Mouse (Mus musculus) G1E (cell line): ENCODE results near the gene Ralgapa1. TPM values are rescaled to one million over a fixed set of nuclear protein-coding genes. Genes with fewer than 3 reads are reported as not detected.

Source experiments
- ATAC-seq: 2 replicates; pipeline ENCODE4 v1.8.0; 2016; ENCODE audit warnings: mild to moderate bottlenecking; ENCODE audit not compliant: insufficient number of reproducible peaks, poor library complexity, low FRiP score, severe bottlenecking; ENCODE audit errors: extremely low read depth
- DNase-seq: peaks from one replicate; pipeline ENCODE4 v3.0.0; 2012; ENCODE audit warnings: low spot score
- H3K27me3 ChIP-seq: 2 replicates; pipeline ENCODE4 v1.6.1; 2012; ENCODE audit warnings: mild to moderate bottlenecking, low read length, inconsistent platforms; ENCODE audit not compliant: insufficient read depth
- H3K36me3 ChIP-seq: replicated peaks from 2 replicates; pipeline ENCODE3; 2012; ENCODE audit warnings: mild to moderate bottlenecking, inconsistent platforms
- H3K4me1 ChIP-seq: 2 replicates; pipeline ENCODE4 v1.6.1; 2012; ENCODE audit warnings: low read depth, low read length, inconsistent platforms, mixed read lengths; ENCODE audit not compliant: insufficient read depth
- H3K4me3 ChIP-seq: 2 replicates; pipeline ENCODE4 v1.5.1; 2012; ENCODE audit warnings: low read depth, mild to moderate bottlenecking, inconsistent platforms, low read length, moderate library complexity, mixed read lengths
- H3K9me3 ChIP-seq: replicated peaks from 2 replicates; pipeline ENCODE4 v1.6.1; 2012; ENCODE audit warnings: inconsistent platforms
- CTCF ChIP-seq: IDR thresholded peaks from 2 replicates; pipeline ENCODE4 v1.5.1; 2012; ENCODE audit warnings: low read depth, low read length, inconsistent platforms, mixed read lengths
- GATA1 ChIP-seq: IDR thresholded peaks from 2 replicates; pipeline ENCODE4 v1.6.1; 2012; ENCODE audit warnings: borderline replicate concordance, low read length, inconsistent platforms, mixed read lengths
- GATA2 ChIP-seq: IDR thresholded peaks from 2 replicates; pipeline ENCODE4 v1.6.1; 2012; ENCODE audit warnings: low read depth, low read length, inconsistent platforms, borderline replicate concordance
- POLR2AphosphoS5 ChIP-seq: IDR thresholded peaks from 2 replicates; pipeline ENCODE4 v1.6.1; 2012; ENCODE audit warnings: low read depth, low read length, inconsistent platforms; ENCODE audit not compliant: insufficient replicate concordance
- TAL1 ChIP-seq: conservative IDR thresholded peaks from 2 replicates; pipeline ENCODE4 v1.6.1; 2012; ENCODE audit warnings: low read depth, low read length, inconsistent platforms, mixed read lengths
- polyA plus RNA-seq: library from polyadenylated mRNA; stranded (reverse); fragments of >175 nt; gene quantifications from 2 replicates; pipeline ENCODE4 v1.2.3, GENCODE M21; 2012
- total RNA-seq, 2 experiments: library from RNA; stranded (forward) in 1 of 2; stranded (reverse) in 1 of 2; fragments of 200-1000 nt in 1 of 2; fragments of >200 nt in 1 of 2; fragmentation: Nextera tagmentation in 1 of 2; gene quantifications; 2 replicates each; pipeline ENCODE4 v1.2.3; 2014 to 2017

The Ralgapa1 gene
- total and polyA plus RNA-seq, 3 experiments: 13.3 to 169 (median 57.9) TPM

DNA sequence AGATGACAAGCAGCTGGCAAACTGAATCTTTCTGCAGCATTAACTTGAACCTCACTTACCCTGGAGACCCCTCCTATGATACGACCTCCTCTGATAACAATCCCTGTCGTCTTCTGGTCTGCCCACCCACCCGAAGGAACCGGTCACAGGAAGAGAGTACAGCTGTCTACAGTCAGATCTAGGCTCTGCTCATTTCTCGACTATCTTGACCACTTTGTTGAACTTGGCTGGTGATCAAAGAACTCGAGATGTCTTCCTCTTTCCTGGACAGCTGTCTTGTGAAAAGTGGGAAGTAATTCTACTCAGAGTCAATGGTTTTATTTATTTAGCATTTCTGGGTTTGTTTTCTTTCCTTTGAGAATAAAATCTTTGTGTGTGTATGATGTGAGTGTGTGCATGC is 251.3 kb downstream of the Ralgapa1 start:
- TF ChIP-seq GATA2 (no peak), TAL1 (no peak), GATA1 (no peak), POLR2AphosphoS5 (no peak), CTCF (no peak)
- DNase-seq: no peak

GRCm38 (mm10) chr12:55568466-55568865 is 252.5 kb downstream of the Ralgapa1 start:
- Histone ChIP-seq H3K36me3 (no peaks in the 10 kb centered on the region), H3K4me3 (no peak overlapping the region), H3K27me3 (peaks cover 30% of the 10 kb centered on the region), H3K9me3 (peaks cover 3% of the 10 kb centered on the region; the same call in 1 of the 2 replicates), H3K4me1 (no peaks in the 10 kb centered on the region; the same call in none of the 2 replicates)
- TF ChIP-seq GATA2: no peak
- no peak for DNase-seq
- no peak for ATAC-seq

More for the DNA sequence above, 251.3 kb downstream of the Ralgapa1 start:
- H3K27me3 ChIP-seq: peaks cover 31% of the 10 kb centered on the region
- ATAC-seq: no peak
- H3K9me3 ChIP-seq: peaks cover 3% of the 10 kb centered on the region; the same call in 1 of the 2 replicates
- no peak overlapping the region for H3K4me3 ChIP-seq
- H3K36me3 ChIP-seq: no peaks in the 10 kb centered on the region
- H3K4me1 ChIP-seq: no peaks in the 10 kb centered on the region; the same call in none of the 2 replicates

DNA sequence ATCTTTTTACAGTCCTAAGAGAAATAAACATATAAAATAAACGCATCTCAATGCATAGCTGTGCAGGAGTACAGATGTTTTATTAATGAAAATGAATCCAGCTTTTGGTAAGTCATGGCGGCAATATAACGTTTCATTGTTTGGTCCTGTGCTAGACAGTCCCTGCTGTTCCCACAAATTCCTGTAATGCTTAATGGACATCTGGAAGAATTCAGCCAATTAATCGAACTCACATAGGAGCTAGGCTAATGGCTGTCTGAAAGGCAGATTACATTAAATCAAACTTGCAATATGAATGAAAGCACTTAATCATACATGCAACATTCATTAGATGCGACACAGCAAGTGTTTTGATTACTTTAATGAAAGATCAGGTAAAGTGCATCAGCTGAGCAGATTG is 254.1 kb downstream of the Ralgapa1 start:
- DNase-seq (no peak), ATAC-seq (no peak)
- Histone ChIP-seq H3K36me3 (no peaks in the 10 kb centered on the region), H3K4me3 (no peak overlapping the region), H3K9me3 (peaks cover 3% of the 10 kb centered on the region; the same call in 1 of the 2 replicates), H3K4me1 (no peaks in the 10 kb centered on the region; the same call in none of the 2 replicates), H3K27me3 (peaks cover 34% of the 10 kb centered on the region)
- TF ChIP-seq GATA1: no peak
- no peak for TF ChIP-seq GATA2
- TF ChIP-seq POLR2AphosphoS5: no peak
- no peak for TF ChIP-seq CTCF
- TF ChIP-seq TAL1: no peak

DNA sequence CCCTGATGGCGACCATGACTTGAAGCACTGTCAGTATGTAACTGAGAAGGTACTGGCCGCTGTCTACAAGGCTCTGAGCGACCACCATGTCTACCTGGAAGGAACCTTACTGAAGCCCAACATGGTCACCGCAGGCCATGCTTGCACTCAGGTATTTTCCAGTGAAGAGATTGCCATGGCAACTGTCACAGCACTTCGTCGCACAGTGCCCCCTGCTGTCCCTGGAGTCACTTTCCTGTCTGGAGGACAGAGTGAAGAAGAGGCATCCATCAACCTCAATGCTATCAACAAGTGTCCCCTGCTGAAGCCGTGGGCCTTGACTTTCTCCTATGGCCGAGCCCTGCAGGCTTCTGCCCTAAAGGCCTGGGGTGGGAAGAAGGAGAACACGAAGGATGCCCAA is 255.1 kb downstream of the Ralgapa1 start:
- H3K4me3 ChIP-seq: no peak overlapping the region
- ATAC-seq: no peak
- no peaks in the 10 kb centered on the region for H3K36me3 ChIP-seq
- H3K9me3 ChIP-seq: peaks cover 3% of the 10 kb centered on the region; the same call in 1 of the 2 replicates
- TF ChIP-seq CTCF: no peak
- no peak for TF ChIP-seq GATA1
- TF ChIP-seq POLR2AphosphoS5: no peak
- no peak for TF ChIP-seq TAL1
- no peak for TF ChIP-seq GATA2
- H3K4me1 ChIP-seq: no peaks in the 10 kb centered on the region; the same call in none of the 2 replicates
- DNase-seq: no peak
- H3K27me3 ChIP-seq: peaks cover 31% of the 10 kb centered on the region

DNA sequence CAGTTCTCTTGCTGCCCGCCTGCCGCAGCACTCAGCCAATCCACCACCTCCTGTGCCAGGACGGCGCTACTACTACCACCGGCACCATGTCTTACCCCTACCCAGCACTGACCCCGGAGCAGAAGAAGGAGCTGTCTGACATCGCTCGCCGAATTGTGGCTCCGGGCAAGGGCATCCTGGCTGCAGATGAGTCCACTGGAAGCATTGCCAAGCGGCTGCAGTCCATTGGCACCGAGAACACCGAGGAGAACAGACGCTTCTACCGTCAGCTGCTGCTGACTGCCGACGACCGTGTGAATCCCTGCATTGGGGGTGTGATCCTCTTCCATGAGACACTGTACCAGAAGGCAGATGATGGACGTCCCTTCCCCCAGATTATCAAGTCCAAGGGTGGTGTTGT is 255.8 kb downstream of the Ralgapa1 start, which contains the start of gene Aldoart2:
Aldoart2 (plus strand) TSS at position 34 of the 400 bp plus-strand sequence.
- Histone ChIP-seq H3K9me3 (peaks cover 3% of the 10 kb centered on the region; the same call in 1 of the 2 replicates), H3K36me3 (no peaks in the 10 kb centered on the region), H3K4me3 (no peak within 1 kb of the TSS), H3K4me1 (peaks cover 3% of the 10 kb centered on the region), H3K27me3 (peaks cover 26% of the 10 kb centered on the region)
- ATAC-seq (no peak), DNase-seq (no peak)
- TF ChIP-seq TAL1: no peak
- TF ChIP-seq GATA1: no peak
- TF ChIP-seq CTCF: no peak
- TF ChIP-seq POLR2AphosphoS5: no peak; the same call in 1 of the 2 replicates

- ATAC-seq (no peak), DNase-seq (no peak)
- Histone ChIP-seq H3K27me3 (peaks cover 26% of the 10 kb centered on the region), H3K9me3 (peaks cover 3% of the 10 kb centered on the region; the same call in 1 of the 2 replicates), H3K36me3 (no peaks in the 10 kb centered on the region), H3K4me1 (peaks cover 8% of the 10 kb centered on the region), H3K4me3 (no peak overlapping the region)
- TF ChIP-seq TAL1 (no peak), POLR2AphosphoS5 (no peak), GATA2 (no peak), CTCF (no peak), GATA1 (no peak)
These were observed 256.6 kb downstream of the Ralgapa1 start for GRCm38 (mm10) chr12:55564187-55564963.
